Mouse (Mus musculus) CH12.LX (cell line): ENCODE data around the gene Pafah1b2. TPM values are rescaled to one million over a fixed set of nuclear protein-coding genes. Genes with fewer than 3 reads are reported as not detected.

Experiments used
- DNase-seq: peaks from one replicate; pipeline ENCODE4 v3.0.0-alpha.2; 2013; ENCODE audit errors: extremely low read depth
- H3K27ac ChIP-seq: 2 replicates; pipeline ENCODE4 v1.5.1; 2012; ENCODE audit warnings: low read depth, mild to moderate bottlenecking, control low read depth, moderate library complexity; ENCODE audit not compliant: insufficient read depth
- H3K27me3 ChIP-seq: replicated peaks from 2 replicates; pipeline ENCODE3; 2012; ENCODE audit warnings: inconsistent platforms
- H3K36me3 ChIP-seq, 2 experiments: replicated peaks in 1 of 2; 2 replicates each; pipeline versions ENCODE3 to v1.6.1; 2012; ENCODE audit warnings: inconsistent platforms in 1 of 2, low read length in 1 of 2, mild to moderate bottlenecking in 1 of 2, mixed read lengths in 1 of 2, moderate library complexity in 1 of 2; ENCODE audit not compliant: control insufficient read depth in 1 of 2, insufficient read depth in 1 of 2
- H3K4me1 ChIP-seq, 2 experiments: 2 replicates each; pipeline ENCODE4 v1.6.1; 2012; ENCODE audit warnings: inconsistent platforms in 1 of 2, moderate library complexity in 1 of 2; ENCODE audit not compliant: insufficient read depth in 2 of 2, control insufficient read depth in 1 of 2
- H3K4me2 ChIP-seq: 2 replicates; pipeline ENCODE4 v1.6.1; 2012; ENCODE audit warnings: low read depth, mild to moderate bottlenecking, control low read depth; ENCODE audit not compliant: poor library complexity, insufficient read depth, severe bottlenecking
- H3K4me3 ChIP-seq, 3 experiments: fragments of 150-350 bp in 1 of 3; sonication (generic) in 1 of 3; replicated peaks in 1 of 3; 2 replicates each; pipeline versions ENCODE3 to v1.5.1; 2011 to 2012; ENCODE audit warnings: low read depth in 2 of 3, low read length in 2 of 3, mild to moderate bottlenecking in 2 of 3, moderate library complexity in 2 of 3, control low read depth in 1 of 3, improper control_type of control experiment in 1 of 3, inconsistent platforms in 1 of 3, mixed read lengths in 1 of 3; ENCODE audit not compliant: poor library complexity in 1 of 3
- H3K79me2 ChIP-seq: replicated peaks from 2 replicates; pipeline ENCODE4 v1.6.1; 2012; ENCODE audit warnings: mild to moderate bottlenecking, moderate library complexity; ENCODE audit not compliant: control insufficient read depth, poor library complexity, insufficient read depth, severe bottlenecking; ENCODE audit errors: extremely low read depth
- H3K9ac ChIP-seq: 2 replicates; pipeline ENCODE4 v1.6.1; 2012; ENCODE audit warnings: low read depth, mild to moderate bottlenecking, control low read depth, moderate library complexity; ENCODE audit not compliant: insufficient read depth
- H3K9me3 ChIP-seq: replicated peaks from 2 replicates; pipeline ENCODE3; 2012; ENCODE audit warnings: low read length, inconsistent platforms, mixed read lengths
- CHD2 ChIP-seq: IDR thresholded peaks from 2 replicates; pipeline ENCODE4 v1.6.1; 2011; ENCODE audit warnings: low read length, improper control_type of control experiment
- E2F4 ChIP-seq: IDR thresholded peaks from 2 replicates; pipeline ENCODE4 v1.6.1; 2011; ENCODE audit warnings: low read depth, low read length, improper control_type of control experiment; ENCODE audit not compliant: insufficient replicate concordance
- ETS1 ChIP-seq: conservative IDR thresholded peaks from 2 replicates; pipeline ENCODE4 v1.6.1; 2012; ENCODE audit warnings: low read depth, mild to moderate bottlenecking, inconsistent platforms, low read length, improper control_type of control experiment, moderate library complexity
- GABPA ChIP-seq: IDR thresholded peaks from 2 replicates; pipeline ENCODE4 v1.6.1; 2012; ENCODE audit warnings: low read depth, low read length, improper control_type of control experiment, inconsistent platforms; ENCODE audit not compliant: insufficient replicate concordance
- HCFC1 ChIP-seq: IDR thresholded peaks from 2 replicates; pipeline ENCODE4 v1.6.1; 2012; ENCODE audit warnings: low read depth, mild to moderate bottlenecking, inconsistent platforms, low read length, improper control_type of control experiment
- JUN ChIP-seq: IDR thresholded peaks from 2 replicates; pipeline ENCODE4 v1.6.1; 2011; ENCODE audit warnings: low read depth, mild to moderate bottlenecking, low read length, improper control_type of control experiment, moderate library complexity; ENCODE audit not compliant: insufficient read depth
- KAT2A ChIP-seq: IDR thresholded peaks from 2 replicates; pipeline ENCODE4 v1.6.1; 2012; ENCODE audit warnings: low read length, improper control_type of control experiment, inconsistent platforms; ENCODE audit not compliant: insufficient replicate concordance
- MEF2A ChIP-seq: IDR thresholded peaks from 2 replicates; pipeline ENCODE4 v1.6.1; 2014; ENCODE audit warnings: low read depth, mild to moderate bottlenecking, inconsistent platforms, low read length, improper control_type of control experiment, borderline replicate concordance
- MXI1 ChIP-seq: IDR thresholded peaks from 2 replicates; pipeline ENCODE4 v1.6.1; 2011; ENCODE audit warnings: mild to moderate bottlenecking, low read depth, low read length, improper control_type of control experiment
- NELFE ChIP-seq: IDR thresholded peaks from 2 replicates; pipeline ENCODE4 v1.6.1; 2011; ENCODE audit warnings: low read depth, low read length, improper control_type of control experiment
- NRF1 ChIP-seq: IDR thresholded peaks from 2 replicates; pipeline ENCODE4 v1.6.1; 2014; ENCODE audit warnings: low read depth, mild to moderate bottlenecking, inconsistent platforms, low read length, improper control_type of control experiment, moderate library complexity
- RAD21 ChIP-seq: IDR thresholded peaks from 2 replicates; pipeline ENCODE4 v1.6.1; 2011; ENCODE audit warnings: low read depth, mild to moderate bottlenecking, low read length, improper control_type of control experiment, moderate library complexity
- RCOR1 ChIP-seq: conservative IDR thresholded peaks from 2 replicates; pipeline ENCODE4 v1.6.1; 2012; ENCODE audit warnings: low read depth, mild to moderate bottlenecking, inconsistent platforms, low read length, improper control_type of control experiment
- USF2 ChIP-seq: conservative IDR thresholded peaks from 2 replicates; pipeline ENCODE4 v1.6.1; 2011; ENCODE audit warnings: low read depth, low read length, improper control_type of control experiment
- dilution Hi-C: fragments of 300-500 bp; cut with MboI; formaldehyde crosslinking; loops from 2 replicates; pipeline ENCODE4 v1.14.3; 2020; ENCODE audit warnings: low sequenced_read_pairs; ENCODE audit not compliant: extremely low pct_unique_long_range_greater_than_20kb, extremely low pct_ligation_motif_present
- in situ Hi-C: fragments of 300-500 bp; cut with MboI; formaldehyde crosslinking; loops from 3 replicates; pipeline ENCODE4 v1.14.3; 2019; ENCODE audit warnings: low sequenced_read_pairs, low pct_ligation_motif_present, low pct_unique_long_range_greater_than_20kb, mixed read lengths
- polyA plus RNA-seq: library from polyadenylated mRNA; unstranded; fragments of >175 nt; gene quantifications from 2 replicates; pipeline ENCODE4 v1.2.1, GENCODE M21; 2012; ENCODE audit warnings: low read depth; ENCODE audit not compliant: insufficient read length
- total RNA-seq, 2 experiments: library from RNA; depleted of rRNA; stranded (reverse); fragments of 300-350 nt in 1 of 2; fragments of >200 nt in 1 of 2; gene quantifications; 2 replicates each; pipeline ENCODE4 v1.2.3; 2012 to 2014

The Pafah1b2 gene
- total and polyA plus RNA-seq, 3 experiments: 94.8 to 122 (median 109) TPM

DNA sequence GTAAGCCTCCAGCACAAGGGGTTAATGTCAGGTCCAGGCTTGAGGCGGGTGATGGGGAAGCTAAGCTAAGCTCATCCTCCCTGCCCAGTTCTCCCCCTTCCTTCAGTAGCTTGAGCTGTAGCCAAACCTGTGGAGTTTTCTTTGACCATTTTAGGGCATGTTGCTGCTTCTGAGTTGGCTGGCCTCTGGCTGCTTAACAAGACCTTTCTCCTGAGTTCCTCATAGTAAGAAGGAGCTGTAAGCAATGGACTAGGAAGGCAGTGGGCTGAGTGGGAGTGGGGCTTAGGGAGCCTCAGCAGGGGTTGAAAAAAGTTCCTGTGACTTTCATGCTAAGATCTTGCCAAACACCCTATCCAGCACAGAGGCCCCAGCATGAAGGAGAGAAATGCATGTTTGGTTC lies 92.6 kb downstream of the Pafah1b2 start:
- TF ChIP-seq JUN: no peak
- Histone ChIP-seq H3K27me3 (no peaks in the 10 kb centered on the region), H3K79me2 (no peaks in the 10 kb centered on the region), H3K36me3 (peaks cover 55 to 87% of the 10 kb centered on the region in 2 experiments), H3K4me3 (no peak overlapping the region), H3K9ac (no peak overlapping the region), H3K9me3 (no peaks in the 10 kb centered on the region), H3K4me2 (no peak overlapping the region), H3K27ac (no peak overlapping the region), H3K4me1 (no peaks in the 10 kb centered on the region)
- DNase-seq: no peak
- dilution Hi-C loops (no loop called here), in situ Hi-C loops (no loop called here)

DNA sequence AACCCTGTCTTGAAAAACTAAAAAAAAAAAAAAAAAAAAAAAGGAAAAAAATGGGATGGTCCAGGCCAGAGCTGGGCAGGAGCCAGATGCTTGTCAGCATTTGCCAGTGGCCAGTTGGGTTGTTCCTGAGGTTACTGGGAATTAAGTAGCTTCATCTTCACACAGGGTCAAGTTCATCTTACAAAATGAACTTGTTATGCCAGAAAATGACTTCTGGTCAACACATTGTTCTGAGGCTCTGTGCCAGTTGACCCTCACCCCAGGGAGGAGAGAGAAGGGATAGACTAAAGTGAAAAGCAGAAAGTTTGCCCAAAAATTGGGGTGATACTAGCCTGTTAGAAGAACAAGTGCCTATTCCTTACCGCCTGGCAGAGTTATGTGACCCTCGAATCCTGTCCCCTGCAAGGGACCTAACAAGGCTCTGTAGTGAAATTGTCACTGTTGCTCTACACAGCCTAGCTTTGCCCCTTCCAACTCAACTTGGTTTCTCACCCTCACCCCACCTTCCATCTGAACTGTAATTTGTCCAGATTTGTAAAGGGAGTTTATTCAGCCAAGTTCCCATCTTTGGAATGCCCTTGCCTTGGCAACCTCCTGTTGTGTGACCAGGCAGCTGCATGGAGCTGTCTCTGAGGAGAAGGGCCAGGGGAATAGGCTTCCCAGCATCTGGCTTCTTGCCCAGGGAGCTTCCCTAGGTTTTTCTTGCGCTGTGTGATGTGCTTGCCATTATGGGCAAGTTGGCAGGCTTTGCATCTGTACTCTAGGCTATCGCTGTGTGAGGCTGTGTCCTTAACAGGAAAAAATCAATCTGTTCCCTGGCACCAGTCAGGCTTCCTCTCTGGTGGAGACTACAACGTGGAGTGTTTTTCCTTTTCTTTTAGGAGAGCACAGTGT lies 95.2 kb downstream of the Pafah1b2 start:
- no peak for DNase-seq
- dilution Hi-C loops: no loop called here
- Histone ChIP-seq H3K36me3 (peaks cover 65 to 96% of the 10 kb centered on the region in 2 experiments), H3K27ac (no peak overlapping the region), H3K4me3 (no peak overlapping the region), H3K79me2 (no peaks in the 10 kb centered on the region), H3K9ac (no peak overlapping the region), H3K27me3 (no peaks in the 10 kb centered on the region), H3K9me3 (no peaks in the 10 kb centered on the region), H3K4me1 (no peaks in the 10 kb centered on the region), H3K4me2 (no peak overlapping the region)
- TF ChIP-seq RAD21 (no peak), GABPA (no peak), E2F4 (no peak), KAT2A (no peak), MEF2A (no peak), MXI1 (no peak), CHD2 (no peak), JUN (no peak)
- in situ Hi-C loops: no loop called here

- TF ChIP-seq RCOR1 (no peak), RAD21 (no peak), ETS1 (no peak), USF2 (no peak), NELFE (no peak), HCFC1 (no peak), NRF1 (no peak), JUN (no peak)
- Histone ChIP-seq H3K4me2 (no peak overlapping the region), H3K27me3 (no peaks in the 10 kb centered on the region), H3K4me1 (no peaks in the 10 kb centered on the region), H3K27ac (no peak overlapping the region), H3K9me3 (no peaks in the 10 kb centered on the region), H3K4me3 (no peak overlapping the region), H3K36me3 (peaks cover 70 to 98% of the 10 kb centered on the region in 2 experiments), H3K79me2 (no peaks in the 10 kb centered on the region), H3K9ac (no peak overlapping the region)
- DNase-seq: no peak
- in situ Hi-C loops: no loop called here
- dilution Hi-C loops: no loop called here
These were observed 96.8 kb downstream of the Pafah1b2 start for GRCm38 (mm10) chr9:45915659-45916058.
